10 mouse cellular contexts compared by ENCODE assay signal in genomic region chr8:74847376-74848048, GRCm38 (mm10). TPM values are rescaled to one million over a fixed set of nuclear protein-coding genes. Genes with fewer than 3 reads are reported as not detected.
DNase-seq lines count a peak whose midpoint lies in the region; ATAC-seq and TF ChIP-seq lines count a peak whose summit lies in the region.
"Had no signal": no experiment of that assay in that cellular context is flagged by ENCODE, and none has a peak within 500 bp of the region (broad histone marks: within the 10 kb centered on the region; RNA-seq: fewer than 3 reads in every experiment).

No protein-coding gene starts in this region.

- H3K9ac ChIP-seq in hindbrain, postnatal 0 days (replicated peaks; ENCODE audit: low read length), result no peak overlapping the region
- H3K9ac ChIP-seq: embryonic facial prominence, embryonic 15.5 days had no signal

- H3K4me2 ChIP-seq in hindbrain, postnatal 0 days (ENCODE audit: low read depth, low read length), result no peak overlapping the region
- H3K4me2 ChIP-seq: embryonic facial prominence, embryonic 15.5 days; liver, embryonic 11.5 days had no signal

- TF ChIP-seq POLR2A in cortical plate, adult 2 months (IDR thresholded peaks at IDR 0.05; ENCODE audit: extremely low read depth, insufficient read depth, low read length), result no peak

- H3K9me3 ChIP-seq in hindbrain, postnatal 0 days (ENCODE audit: low read length), result no peaks in the 10 kb centered on the region
- H3K9me3 ChIP-seq: embryonic facial prominence, embryonic 15.5 days had no signal

- no peak overlapping the region for H3K4me3 ChIP-seq in left cerebral cortex, adult 2 months
- H3K4me3 ChIP-seq in cortical plate, adult 2 months (ENCODE audit: insufficient read depth, low read length), result no peak overlapping the region
- H3K4me3 ChIP-seq in hindbrain, postnatal 0 days (ENCODE audit: low read length), result no peak overlapping the region
- H3K4me3 ChIP-seq: embryonic facial prominence, embryonic 15.5 days had no signal

- peaks cover 7% of the 10 kb centered on the region for H3K4me1 ChIP-seq in cortical plate, adult 2 months (ENCODE audit: control insufficient read depth, insufficient read depth, low read length)
- H3K4me1 ChIP-seq in hindbrain, postnatal 0 days (ENCODE audit: insufficient read depth, low read length), result no peaks in the 10 kb centered on the region
- H3K4me1 ChIP-seq: embryonic facial prominence, embryonic 15.5 days had no signal

- no peak overlapping the region; the same call in 1 of the 2 replicates for H3K27ac ChIP-seq in left cerebral cortex, adult 2 months
- H3K27ac ChIP-seq in cortical plate, adult 2 months (ENCODE audit: insufficient read depth, low read length), result no peak overlapping the region
- H3K27ac ChIP-seq in hindbrain, postnatal 0 days, result no peak overlapping the region
- H3K27ac ChIP-seq: embryonic facial prominence, embryonic 15.5 days had no signal

- 24% methylated on average over 12 of the region's 12 CpGs for WGBS in hindbrain, postnatal 0 days

- intact Hi-C loops in left cerebral cortex, adult 2 months (cut with DNase I), result loop anchor here (2.0 kb wide), 2 partner anchors 45 to 1233 kb away; no protein-coding TSS in a partner anchor
- intact Hi-C loops in left cerebral cortex, postnatal 36 days (cut with DNase I), result no loop called here

- no peaks in the 10 kb centered on the region for H3K36me3 ChIP-seq in hindbrain, postnatal 0 days (ENCODE audit: insufficient read depth, low read length)
- H3K36me3 ChIP-seq: embryonic facial prominence, embryonic 15.5 days had no signal

- no peaks in the 10 kb centered on the region for H3K27me3 ChIP-seq in hindbrain, postnatal 0 days (ENCODE audit: insufficient read depth, low read length)
- H3K27me3 ChIP-seq: embryonic facial prominence, embryonic 15.5 days had no signal

- peak; percentile 26 for TF ChIP-seq CTCF in left cerebral cortex, adult 2 months (IDR thresholded peaks at IDR 0.05)
- TF ChIP-seq CTCF in cortical plate, adult 2 months (IDR thresholded peaks at IDR 0.05; ENCODE audit: extremely low read depth, insufficient read depth, low read length), result 0 out of 2 replicates have a peak, but pooled peaks have one; percentile 13
- peak; percentile 66 for TF ChIP-seq CTCF in hindbrain, postnatal 0 days (IDR thresholded peaks at IDR 0.05; ENCODE audit: low read depth)

- peak; percentile 24 to 57 for DNase-seq in left cerebral cortex, adult 2 months (ENCODE audit: extremely low spot score in 1 of 2, low spot score in 2 of 2)
- DNase-seq in left cerebral cortex, postnatal 36 days (ENCODE audit: low spot score in 2 of 2), result no peak
- DNase-seq in hindbrain, postnatal 0 days (ENCODE audit: low spot score), result peak; percentile 66
- DNase-seq in retina, embryonic 14.5 days (ENCODE audit: low spot score), result peak; percentile 37
- DNase-seq in cerebellum, adult 9-11 months, result no peak
- DNase-seq in natural killer cell, adult 2 months (ENCODE audit: low spot score in 2 of 2), result no peak
- DNase-seq in heart, adult 8-10 months (ENCODE audit: low spot score), result no peak

- 0 out of 2 replicates have a peak, but pooled peaks have one; percentile 12 for ATAC-seq in hindbrain, postnatal 0 days

RNA-seq across cellular contexts. Expression of gene Isx, which starts 25.5 kb away (rescaled TPM):
- total RNA-seq in left cerebral cortex, adult 2 months (2021), result not detected
- total RNA-seq in left cerebral cortex, postnatal 36 days (2021), result under 1 TPM in 1 of 2 experiments, not detected in 1; 0.17 TPM
- polyA plus RNA-seq in cortical plate, adult 2 months (2012; rRNA removed), result 0.08 TPM in 1 of 2 replicates, not detected in the other
- total RNA-seq in hindbrain, postnatal 0 days (2014; rRNA removed), result not detected in 2 replicates
- not detected in 2 replicates for polyA plus RNA-seq in hindbrain, postnatal 0 days (2015; fragmentation: Nextera tagmentation; extraction: Ambion mirVana)
- total RNA-seq in heart, adult 8-10 months (2022), result not detected
- polyA plus RNA-seq: embryonic facial prominence, embryonic 15.5 days had no signal

Comparison
In these comparisons a context has a peak if more than half of its experiments do, and no peak if none do; other contexts are left out.
1. DNase-seq: peak in left cerebral cortex, adult 2 months (2 of 2), hindbrain, postnatal 0 days (single experiment) and retina, embryonic 14.5 days (single experiment); none in left cerebral cortex, postnatal 36 days (0 of 2), cerebellum, adult 9-11 months (single experiment), natural killer cell, adult 2 months (0 of 2) and heart, adult 8-10 months (single experiment).
2. CTCF ChIP-seq: peak in every context shown above with its lines; median percentile 66 in hindbrain, postnatal 0 days; 26 in left cerebral cortex, adult 2 months; 13 in cortical plate, adult 2 months.